In genomic region chr12:17225012-17225411, GRCm38 (mm10) we compare ENCODE assay signal across 12 mouse cellular contexts. TPM values are rescaled to one million over a fixed set of nuclear protein-coding genes. Genes with fewer than 3 reads are reported as not detected.
A peak's percentile ranks its signal among the peaks of the same experiment; 100 is the strongest.
DNase-seq lines count a peak whose midpoint lies in the region; ATAC-seq and TF ChIP-seq lines count a peak whose summit lies in the region.
"Had no signal": no experiment of that assay in that cellular context is flagged by ENCODE, and none has a peak within 500 bp of the region (broad histone marks: within the 10 kb centered on the region; RNA-seq: fewer than 3 reads in every experiment).

No protein-coding gene starts in this region.

- TF ChIP-seq POLR2A in cerebellum, adult 2 months (IDR thresholded peaks at IDR 0.05; ENCODE audit: borderline replicate concordance, insufficient read depth, low read length) = no peak

- H3K36me3 ChIP-seq in heart, embryonic 11.5 days (ENCODE audit: control insufficient read depth, insufficient read depth, low read length) = no peaks in the 10 kb centered on the region
- H3K36me3 ChIP-seq: limb, embryonic 15.5 days; lung, embryonic 15.5 days had no signal

- no peak overlapping the region for H3K4me3 ChIP-seq in heart, embryonic 11.5 days (ENCODE audit: low read depth, low read length)
- H3K4me3 ChIP-seq in cerebellum, adult 2 months (replicated peaks; ENCODE audit: insufficient read depth, low read depth, low read length) = no peak overlapping the region
- H3K4me3 ChIP-seq: limb, embryonic 15.5 days; lung, embryonic 15.5 days had no signal

- no peak overlapping the region for H3K4me2 ChIP-seq in heart, embryonic 11.5 days
- H3K4me2 ChIP-seq: limb, embryonic 15.5 days; lung, embryonic 15.5 days had no signal

- peak; percentile 26 for DNase-seq in heart, postnatal 4 days
- DNase-seq in adrenal gland, adult 8-10 months = peak; percentile 36
- DNase-seq in cerebellum, adult 2 months = peak; percentile 89 to 95
- peak; percentile 64 for DNase-seq in gastrocnemius, postnatal 10 days
- DNase-seq in T-cell, adult 2 months (ENCODE audit: low spot score) = no peak
- DNase-seq in liver = no peak
- DNase-seq in heart, adult 9 months (ENCODE audit: low spot score in 2 of 2) = no peak
- DNase-seq: kidney, postnatal 14 days had no signal

- 72% methylated on average over 5 of the region's 5 CpGs for WGBS in heart, embryonic 11.5 days (ENCODE audit: insufficient replicate concordance)
- 6% methylated on average over 5 of the region's 5 CpGs for WGBS in cerebellum, adult 2 months

- H3K9ac ChIP-seq in heart, embryonic 11.5 days (ENCODE audit: low read depth, low read length) = no peak overlapping the region
- H3K9ac ChIP-seq: limb, embryonic 15.5 days; lung, embryonic 15.5 days had no signal

- H3K4me1 ChIP-seq in heart, embryonic 11.5 days (ENCODE audit: control insufficient read depth, insufficient read depth, low read length) = no peaks in the 10 kb centered on the region
- peaks cover 14% of the 10 kb centered on the region for H3K4me1 ChIP-seq in cerebellum, adult 2 months (ENCODE audit: control insufficient read depth, insufficient read depth, low read length)
- H3K4me1 ChIP-seq: lung, embryonic 15.5 days had no signal

- H3K27ac ChIP-seq in heart, embryonic 11.5 days (ENCODE audit: low read depth, low read length) = no peak overlapping the region
- no peak overlapping the region for H3K27ac ChIP-seq in cerebellum, adult 2 months (ENCODE audit: insufficient read depth, low read length)
- H3K27ac ChIP-seq: limb, embryonic 15.5 days; lung, embryonic 15.5 days had no signal

- H3K27me3 ChIP-seq in heart, embryonic 11.5 days (ENCODE audit: control insufficient read depth, insufficient read depth, low read length) = no peaks in the 10 kb centered on the region
- no peaks in the 10 kb centered on the region for H3K27me3 ChIP-seq in cerebellum, adult 2 months (ENCODE audit: control insufficient read depth, insufficient read depth, low read length)
- H3K27me3 ChIP-seq: limb, embryonic 15.5 days; lung, embryonic 15.5 days had no signal

- no peak for TF ChIP-seq CTCF in cerebellum, adult 2 months (IDR thresholded peaks at IDR 0.05; ENCODE audit: borderline replicate concordance, insufficient read depth, low read depth, low read length)

- ATAC-seq in heart, embryonic 11.5 days (replicated peaks; ENCODE audit: insufficient number of reproducible peaks, low FRiP score, low TSS enrichment) = no peak
- ATAC-seq: intestine, embryonic 16.5 days had no signal

- no peaks in the 10 kb centered on the region for H3K9me3 ChIP-seq in heart, embryonic 11.5 days (replicated peaks; ENCODE audit: control insufficient read depth, low read length)
- H3K9me3 ChIP-seq: limb, embryonic 15.5 days; lung, embryonic 15.5 days had no signal

RNA-seq across cellular contexts. Expression of gene Pdia6, which starts 41.3 kb away (rescaled TPM):
- total RNA-seq in heart, postnatal 4 days (2021) = 100 to 1,000 TPM; 130 to 153 TPM
- 445 and 545 TPM in 2 replicates for polyA plus RNA-seq in heart, embryonic 11.5 days (2014; fragmentation: Nextera tagmentation; extraction: Ambion mirVana)
- total RNA-seq in adrenal gland, adult 8-10 months (2022) = 100 to 1,000 TPM; 165 to 203 (median 180) TPM
- 67.1 and 72.7 TPM in 2 replicates for polyA plus RNA-seq in cerebellum, adult 2 months (2012; rRNA removed)
- total RNA-seq in gastrocnemius, postnatal 10 days (2021) = 10 to 100 TPM; 78.9 to 89.6 TPM

RNA-seq across cellular contexts. Expression of gene Kcnf1, which starts 48.3 kb away (rescaled TPM):
- under 1 TPM; 0.33 to 0.47 TPM for total RNA-seq in heart, postnatal 4 days (2021)
- 0.26 and 1.2 TPM in 2 replicates for polyA plus RNA-seq in heart, embryonic 11.5 days (2014; fragmentation: Nextera tagmentation; extraction: Ambion mirVana)
- 1 to 10 TPM in 2 of 4 experiments, under 1 TPM in 2; 0.35 to 1.7 (median 1.1) TPM for total RNA-seq in adrenal gland, adult 8-10 months (2022)
- polyA plus RNA-seq in cerebellum, adult 2 months (2012; rRNA removed) = 1.7 and 1.8 TPM in 2 replicates
- 1 to 10 TPM; 2.8 to 3.1 TPM for total RNA-seq in gastrocnemius, postnatal 10 days (2021)

Comparison
In these comparisons a context has a peak if more than half of its experiments do, and no peak if none do; other contexts are left out.
1. DNase-seq: peak in heart, postnatal 4 days (single experiment), adrenal gland, adult 8-10 months (single experiment), cerebellum, adult 2 months (2 of 2) and gastrocnemius, postnatal 10 days (single experiment); none in T-cell, adult 2 months (single experiment), liver (single experiment) and heart, adult 9 months (0 of 2).